Mouse (Mus musculus) liver, postnatal 0 days (tissue): Measurements from ENCODE around the gene Ppp5c. TPM values are rescaled to one million over a fixed set of nuclear protein-coding genes. Genes with fewer than 3 reads are reported as not detected.

ENCODE experiments used
- ATAC-seq: fragments of 200-750 bp; cut with Nextera tagmentation; 2 replicates; pipeline ENCODE4 v1.8.0; 2017; ENCODE audit warnings: mild to moderate bottlenecking, moderate library complexity
- DNase-seq: peaks from one replicate; pipeline ENCODE4 v3.0.0-alpha.2; 2016
- H3K27ac ChIP-seq: fragments of 300-500 bp; sonication (generic); 2 replicates; pipeline ENCODE4 v1.5.1; 2014; ENCODE audit warnings: antibody characterized with exemption, moderate library complexity, mild to moderate bottlenecking, low read depth
- H3K27me3 ChIP-seq: fragments of 300-500 bp; sonication (generic); 2 replicates; pipeline ENCODE4 v1.6.1; 2014; ENCODE audit warnings: low read length, control low read depth, mixed read lengths; ENCODE audit not compliant: insufficient read depth
- H3K36me3 ChIP-seq: fragments of 300-500 bp; sonication (generic); replicated peaks from 2 replicates; pipeline ENCODE4 v1.6.1; 2014; ENCODE audit warnings: mild to moderate bottlenecking, control low read depth, low read length, moderate library complexity, mixed read lengths; ENCODE audit not compliant: insufficient read depth
- H3K4me1 ChIP-seq: fragments of 300-500 bp; sonication (generic); 2 replicates; pipeline ENCODE4 v1.6.1; 2014; ENCODE audit warnings: antibody characterized with exemption, mild to moderate bottlenecking, control low read depth; ENCODE audit not compliant: insufficient read depth
- H3K4me2 ChIP-seq: fragments of 300-500 bp; sonication (generic); 2 replicates; pipeline ENCODE4 v1.6.1; 2014; ENCODE audit warnings: low read depth, mild to moderate bottlenecking, low read length, moderate library complexity, mixed read lengths
- H3K4me3 ChIP-seq: fragments of 300-500 bp; sonication (generic); 2 replicates; pipeline ENCODE4 v1.5.1; 2014; ENCODE audit warnings: low read depth, low read length
- H3K9ac ChIP-seq: fragments of 300-500 bp; sonication (generic); replicated peaks from 2 replicates; pipeline ENCODE4 v1.6.1; 2014; ENCODE audit warnings: mild to moderate bottlenecking, moderate library complexity
- H3K9me3 ChIP-seq: fragments of 300-500 bp; sonication (generic); 2 replicates; pipeline ENCODE4 v1.6.1; 2016; ENCODE audit warnings: mild to moderate bottlenecking, control low read depth, low read length, mixed read lengths
- CTCF ChIP-seq: sonication (generic); IDR thresholded peaks from 2 replicates; pipeline ENCODE4 v1.5.1; 2016; ENCODE audit warnings: antibody characterized with exemption, low read depth
- EP300 ChIP-seq: IDR thresholded peaks from 2 replicates; pipeline ENCODE4 v1.6.1; 2016; ENCODE audit warnings: antibody characterized with exemption, low read depth, mild to moderate bottlenecking
- WGBS: fragments of 180-500 bp; shearing (Covaris S2); extraction: QIAGEN DNeasy Blood & Tissue Kit; methylation state at CpG from one replicate; pipeline ENCODE4 v1.1.7; 2014; ENCODE audit not compliant: insufficient replicate concordance; 5-methylcytosine and 5-hydroxymethylcytosine counted together
- polyA plus RNA-seq: library from polyadenylated mRNA; unstranded; fragments of >200 nt; fragmentation: Nextera tagmentation; extraction: Ambion mirVana; gene quantifications from 2 replicates; pipeline ENCODE4 v1.2.1, GENCODE M21; 2015

Gene Ppp5c
- polyA plus RNA-seq, 1 experiment from 2014 or later = 32.1 TPM

GRCm38 (mm10) chr7:16980348-16980747 lies 47.4 kb downstream of the Ppp5c start:
- no peaks in the 10 kb centered on the region for H3K9me3 ChIP-seq
- H3K4me2 ChIP-seq = peak overlapping the region; percentile 66
- H3K27ac ChIP-seq = peak overlapping the region; percentile 78
- H3K4me3 ChIP-seq = peak overlapping the region; percentile 22
- no peaks in the 10 kb centered on the region for H3K27me3 ChIP-seq
- DNase-seq (peak; percentile 66), ATAC-seq (peak; percentile 62)
- 2% methylated on average over 12 of the region's 12 CpGs for WGBS
- TF ChIP-seq CTCF = no peak
- peaks cover 8% of the 10 kb centered on the region for H3K4me1 ChIP-seq
- peak overlapping the region; percentile 44; the same call in 1 of the 2 replicates for H3K9ac ChIP-seq
- no peaks in the 10 kb centered on the region for H3K36me3 ChIP-seq

- H3K27ac ChIP-seq = no peak overlapping the region
- ATAC-seq (no peak), DNase-seq (no peak)
- 80% methylated on average over 2 of the region's 3 CpGs for WGBS
- H3K36me3 ChIP-seq = no peaks in the 10 kb centered on the region
- H3K4me3 ChIP-seq = no peak overlapping the region
- H3K9ac ChIP-seq = no peak overlapping the region
- H3K4me1 ChIP-seq = peaks cover 8% of the 10 kb centered on the region
- H3K4me2 ChIP-seq = no peak overlapping the region
- TF ChIP-seq EP300 = no peak
- no peak for TF ChIP-seq CTCF
- H3K9me3 ChIP-seq = no peaks in the 10 kb centered on the region
- no peaks in the 10 kb centered on the region for H3K27me3 ChIP-seq
These were observed 49.1 kb downstream of the Ppp5c start for GRCm38 (mm10) chr7:16978593-16978992.

DNA sequence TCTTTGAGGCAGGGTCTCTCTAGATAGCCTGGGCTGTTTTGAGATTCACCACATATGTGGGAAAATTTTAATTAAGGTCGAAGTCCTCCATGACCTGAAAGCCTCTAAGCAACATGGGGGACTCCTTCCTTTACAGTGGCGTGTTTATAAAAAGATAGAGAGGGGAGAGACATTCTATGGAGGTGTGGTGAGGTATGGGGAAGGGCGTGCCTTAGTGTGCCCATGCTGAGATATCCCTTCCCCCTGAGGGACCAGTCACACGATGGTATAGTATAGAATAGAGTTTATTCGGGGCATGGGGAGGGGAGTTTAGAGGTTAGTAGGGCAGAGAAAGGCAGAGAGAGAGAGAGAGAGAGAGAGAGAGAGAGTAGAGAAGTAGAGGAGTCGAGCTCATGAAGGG lies 49.6 kb downstream of the Ppp5c start:
- no peak overlapping the region for H3K4me2 ChIP-seq
- DNase-seq (no peak), ATAC-seq (no peak)
- H3K4me1 ChIP-seq = peaks cover 8% of the 10 kb centered on the region
- H3K27ac ChIP-seq = no peak overlapping the region
- H3K27me3 ChIP-seq = no peaks in the 10 kb centered on the region
- WGBS = 60% methylated on average over 6 of the region's 6 CpGs
- H3K9me3 ChIP-seq = no peaks in the 10 kb centered on the region
- no peaks in the 10 kb centered on the region for H3K36me3 ChIP-seq
- H3K9ac ChIP-seq = no peak overlapping the region
- no peak overlapping the region for H3K4me3 ChIP-seq
- TF ChIP-seq EP300 (no peak), CTCF (no peak)

DNA sequence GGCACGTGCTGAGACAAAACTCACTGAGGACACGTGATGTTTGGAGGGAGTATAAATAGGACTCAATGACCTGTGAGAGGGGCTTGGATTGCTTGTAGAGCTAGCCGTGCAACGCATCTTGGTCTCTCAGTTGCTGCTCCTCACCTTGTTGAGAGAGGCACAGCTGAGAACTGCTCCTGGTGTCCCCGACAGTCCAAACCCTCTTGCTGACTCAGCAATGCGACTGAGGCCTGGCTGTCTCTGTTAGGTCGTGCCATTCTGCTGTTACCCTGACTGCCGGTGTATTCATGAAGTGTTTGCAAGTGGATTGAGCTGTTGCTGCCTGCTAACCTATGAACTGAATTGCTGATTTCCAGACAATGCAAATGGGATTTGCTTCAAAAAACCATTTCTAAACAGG lies 51.4 kb downstream of the Ppp5c start:
- Histone ChIP-seq H3K27me3 (no peaks in the 10 kb centered on the region), H3K4me3 (no peak overlapping the region), H3K9ac (no peak overlapping the region), H3K9me3 (no peaks in the 10 kb centered on the region), H3K4me2 (no peak overlapping the region), H3K4me1 (peaks cover 8% of the 10 kb centered on the region), H3K36me3 (no peaks in the 10 kb centered on the region), H3K27ac (no peak overlapping the region)
- TF ChIP-seq EP300 (no peak), CTCF (no peak)
- 64% methylated on average over 8 of the region's 8 CpGs for WGBS
- ATAC-seq (no peak), DNase-seq (no peak)

DNA sequence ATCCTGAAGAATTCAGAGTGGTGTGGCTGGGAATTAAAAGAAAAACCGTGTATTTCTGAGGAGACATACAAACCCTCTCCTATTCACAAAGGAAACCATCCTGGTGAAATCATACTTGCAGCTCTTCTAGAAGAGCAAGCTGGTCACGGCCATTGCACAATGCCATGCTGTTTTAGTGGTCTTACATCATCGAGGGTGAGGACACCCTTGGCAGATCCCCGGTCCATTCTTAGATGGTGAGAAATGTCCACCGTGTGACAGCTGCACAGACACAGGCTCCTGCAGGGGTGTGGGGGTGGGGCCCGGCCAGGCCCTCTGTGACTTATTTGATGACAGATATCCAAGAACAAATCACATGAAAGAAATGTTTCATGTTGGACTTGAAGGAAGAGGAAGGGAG lies 53.7 kb downstream of the Ppp5c start:
- Histone ChIP-seq H3K4me2 (no peak overlapping the region), H3K9ac (no peak overlapping the region), H3K27me3 (no peaks in the 10 kb centered on the region), H3K27ac (no peak overlapping the region), H3K4me1 (no peaks in the 10 kb centered on the region; the same call in 1 of the 2 replicates), H3K36me3 (no peaks in the 10 kb centered on the region), H3K9me3 (no peaks in the 10 kb centered on the region), H3K4me3 (no peak overlapping the region)
- TF ChIP-seq EP300 (0 out of 2 replicates have a peak, but pooled peaks have one; percentile 14), CTCF (no peak)
- DNase-seq (peak; percentile 64), ATAC-seq (peak; percentile 69; the same call in 1 of the 2 replicates)
- 31% methylated on average over 6 of the region's 6 CpGs for WGBS

- Histone ChIP-seq H3K9me3 (no peaks in the 10 kb centered on the region), H3K9ac (no peak overlapping the region), H3K4me1 (no peaks in the 10 kb centered on the region), H3K4me3 (no peak overlapping the region), H3K27me3 (no peaks in the 10 kb centered on the region), H3K36me3 (no peaks in the 10 kb centered on the region), H3K27ac (no peak overlapping the region), H3K4me2 (no peak overlapping the region)
- WGBS = 44% methylated on average over 3 of the region's 3 CpGs
- no peak for ATAC-seq
- DNase-seq = no peak
- TF ChIP-seq EP300 (no peak), CTCF (no peak)
These were observed 56.6 kb downstream of the Ppp5c start for GRCm38 (mm10) chr7:16971160-16971559.

GRCm38 (mm10) chr7:16968414-16968813 lies 59.3 kb downstream of the Ppp5c start:
- ATAC-seq = peak; percentile 88
- H3K36me3 ChIP-seq = no peaks in the 10 kb centered on the region
- H3K27ac ChIP-seq = peak overlapping the region; percentile 81
- no peaks in the 10 kb centered on the region for H3K9me3 ChIP-seq
- H3K4me3 ChIP-seq = no peak overlapping the region
- H3K4me2 ChIP-seq = peak overlapping the region; percentile 30
- DNase-seq = peak; percentile 19
- H3K9ac ChIP-seq = no peak overlapping the region
- peak; percentile 35; the same call in 1 of the 2 replicates for TF ChIP-seq EP300
- no peak for TF ChIP-seq CTCF
- H3K4me1 ChIP-seq = no peaks in the 10 kb centered on the region
- 57% methylated on average over 6 of the region's 6 CpGs for WGBS
- no peaks in the 10 kb centered on the region for H3K27me3 ChIP-seq
